Mouse (Mus musculus): ENCODE results near the gene Gli3.

DNA sequence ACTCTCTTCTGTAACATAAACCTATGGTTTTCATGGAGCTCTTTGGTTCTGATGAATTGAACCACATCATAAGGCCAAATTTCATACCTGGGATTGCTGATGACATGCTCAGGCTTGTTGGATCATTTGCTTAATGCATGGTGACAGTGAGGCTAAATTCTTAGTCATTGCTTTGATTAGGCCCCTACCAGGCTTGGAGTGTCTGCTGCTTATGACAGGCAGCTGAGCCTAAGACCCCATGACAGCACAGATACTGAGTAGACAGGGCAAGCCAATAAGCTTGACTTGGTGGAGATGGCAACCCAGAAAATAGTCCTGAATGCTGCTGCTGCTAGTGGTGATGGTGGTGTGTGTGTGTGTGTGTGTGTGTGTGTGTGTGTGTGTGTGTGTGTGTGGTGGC, 47.9 kb downstream of the Gli3 start:
- TF ChIP-seq CTCF (IDR thresholded peaks at IDR 0.05; ENCODE audit: control insufficient read depth, insufficient read depth, insufficient replicate concordance, low read depth, low read length) = no peak
- no peak for TF ChIP-seq POLR2A (IDR thresholded peaks at IDR 0.05; ENCODE audit: control insufficient read depth, low read depth, low read length)
